Mouse (Mus musculus): Measurements from ENCODE around the gene Cobll1. TPM values are rescaled to one million over a fixed set of nuclear protein-coding genes. Genes with fewer than 3 reads are reported as not detected.

Cobll1 gene
- polyA plus RNA-seq, 1 experiment from 2014 or later: 1.7 TPM

DNA sequence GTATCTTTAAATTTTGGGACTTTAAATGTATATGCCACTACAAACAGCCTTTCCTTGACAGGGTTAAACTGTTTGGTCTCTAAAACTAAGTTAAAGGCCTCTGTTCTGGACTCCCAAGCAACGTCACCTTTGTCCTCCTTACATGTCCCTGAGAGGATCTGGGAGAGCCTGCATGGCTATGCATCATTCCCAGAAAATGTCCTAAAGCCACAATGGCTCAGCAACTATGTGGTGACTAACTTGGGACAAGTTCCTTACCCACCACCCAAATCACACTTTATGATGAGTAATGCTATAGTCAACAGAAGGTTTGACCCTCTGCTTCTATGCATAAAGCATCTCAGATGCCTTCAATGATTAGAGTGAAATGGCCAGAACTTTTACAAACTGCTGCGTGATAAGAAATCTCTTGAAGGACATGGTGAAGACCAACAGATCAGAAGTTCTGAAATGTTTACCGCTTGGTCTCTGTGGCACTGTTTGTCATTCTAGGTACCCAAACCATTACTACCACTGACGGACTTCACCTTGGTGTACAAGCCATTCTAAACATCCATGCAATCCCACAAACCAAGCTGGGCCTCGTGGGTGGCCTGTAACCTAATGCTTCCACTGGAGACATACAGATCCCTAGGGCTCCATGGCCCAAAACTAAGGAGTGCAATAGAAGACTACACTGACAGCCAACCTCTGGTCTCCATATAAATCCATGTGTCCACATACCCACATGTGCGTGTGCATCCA is 11.9 kb downstream of the Cobll1 start:
- no peak overlapping the region for H3K27ac ChIP-seq (replicated peaks)

DNA sequence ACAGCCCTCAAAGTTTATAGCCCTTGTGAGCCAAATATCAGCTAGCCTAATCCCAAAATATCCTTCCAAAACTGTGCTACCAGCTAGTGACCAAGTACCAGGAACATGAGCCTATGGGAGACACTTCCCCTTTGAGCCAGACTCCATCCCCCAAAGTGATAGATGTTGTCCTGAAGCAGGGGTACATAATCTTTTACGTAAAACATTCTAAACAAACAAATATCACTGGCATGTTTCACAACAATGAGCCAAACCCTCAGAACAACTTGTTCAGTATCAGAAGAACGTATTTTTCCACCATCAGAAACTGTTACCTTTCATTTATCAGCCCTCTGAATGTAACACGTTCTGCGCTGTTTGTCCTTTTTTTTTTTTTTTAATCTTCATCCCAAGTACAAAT is 12.7 kb downstream of the Cobll1 start:
- WGBS: 85% methylated on average over 4 of the region's 4 CpGs

More for the DNA sequence above, 11.9 kb downstream of the Cobll1 start:
- Histone ChIP-seq H3K4me1 (no peaks in the 10 kb centered on the region; the same call in 1 of the 2 replicates), H3K9me3 (replicated peaks) (no peaks in the 10 kb centered on the region), H3K36me3 (no peaks in the 10 kb centered on the region), H3K4me3 (no peak overlapping the region), H3K27me3 (ENCODE audit: low read depth, poor library complexity, severe bottlenecking) (no peaks in the 10 kb centered on the region)
- no peak for DNase-seq (ENCODE audit: low spot score)
- WGBS: 88% methylated on average over 6 of the region's 6 CpGs

DNA sequence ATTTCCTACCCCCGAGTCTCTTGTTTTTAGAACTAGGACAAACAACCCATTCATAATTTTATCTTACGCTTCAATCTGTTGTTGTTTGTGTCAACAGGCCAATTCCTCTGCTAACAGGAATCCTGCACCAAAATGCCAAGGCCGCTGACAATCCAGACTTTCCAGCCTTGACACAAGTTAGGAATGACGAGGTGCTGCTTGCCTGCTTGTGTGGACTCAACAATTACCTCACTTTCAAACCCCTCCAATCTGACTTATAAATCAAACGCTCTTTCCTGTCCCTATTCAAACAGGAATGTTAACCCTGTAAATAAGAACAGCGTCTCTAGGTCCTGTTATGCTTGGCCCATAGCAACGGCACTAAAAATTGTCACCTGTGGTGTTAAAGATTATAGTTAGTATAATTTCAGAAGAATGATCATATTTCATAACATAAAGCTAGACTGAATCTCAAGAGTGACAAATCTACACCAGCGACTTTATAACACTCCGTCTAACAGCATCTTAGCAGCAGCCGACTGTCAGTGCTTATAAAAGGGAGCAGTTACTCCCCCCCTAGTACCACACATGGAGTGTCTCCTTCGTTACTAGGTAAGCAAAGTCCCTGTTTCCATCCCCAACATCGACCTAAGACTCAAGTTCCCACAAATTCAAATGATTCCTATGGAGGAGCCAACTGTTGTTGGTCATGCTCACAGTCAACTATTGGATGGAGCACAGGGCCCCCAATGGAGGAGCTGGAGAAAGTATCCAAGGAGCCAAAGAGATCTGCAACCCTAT is 15.1 kb downstream of the Cobll1 start:
- H3K4me1 ChIP-seq: no peaks in the 10 kb centered on the region; the same call in 1 of the 2 replicates
- H3K4me3 ChIP-seq: no peak overlapping the region
- DNase-seq (ENCODE audit: low spot score): no peak
- H3K27ac ChIP-seq (replicated peaks): no peak overlapping the region
- WGBS: 90% methylated on average over 12 of the region's 12 CpGs
- H3K27me3 ChIP-seq (ENCODE audit: low read depth, poor library complexity, severe bottlenecking): no peaks in the 10 kb centered on the region
- H3K9me3 ChIP-seq (replicated peaks): no peaks in the 10 kb centered on the region
- no peaks in the 10 kb centered on the region for H3K36me3 ChIP-seq

More for the DNA sequence above, 12.7 kb downstream of the Cobll1 start:
- Histone ChIP-seq H3K27me3 (ENCODE audit: low read depth, poor library complexity, severe bottlenecking) (no peaks in the 10 kb centered on the region), H3K9me3 (replicated peaks) (no peaks in the 10 kb centered on the region), H3K4me3 (no peak overlapping the region), H3K4me1 (no peaks in the 10 kb centered on the region; the same call in 1 of the 2 replicates), H3K36me3 (no peaks in the 10 kb centered on the region), H3K27ac (replicated peaks) (no peak overlapping the region)
- no peak for DNase-seq (ENCODE audit: low spot score)

DNA sequence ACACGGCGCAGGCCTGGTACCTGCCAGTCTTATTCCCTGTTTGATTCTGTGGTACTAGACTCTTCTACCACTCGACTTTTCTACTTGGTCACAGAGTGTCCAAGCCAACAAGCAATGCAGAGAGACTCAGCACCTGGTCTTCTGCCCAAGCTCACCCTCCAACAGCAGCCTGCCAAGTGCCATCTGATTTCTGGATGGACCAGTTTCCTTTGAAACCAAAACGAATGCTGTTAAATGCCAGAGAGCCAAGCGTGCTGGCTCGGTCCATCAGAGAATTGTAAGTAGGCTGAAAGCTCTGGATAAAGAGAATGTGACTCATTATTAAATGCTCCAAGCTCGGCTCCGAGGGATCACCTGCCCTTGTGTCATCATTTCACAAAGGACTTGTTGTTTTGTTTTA is 16.2 kb downstream of the Cobll1 start:
- Histone ChIP-seq H3K27ac (replicated peaks) (no peak overlapping the region), H3K9me3 (replicated peaks) (no peaks in the 10 kb centered on the region), H3K4me1 (no peaks in the 10 kb centered on the region; the same call in 1 of the 2 replicates), H3K4me3 (no peak overlapping the region), H3K36me3 (no peaks in the 10 kb centered on the region), H3K27me3 (ENCODE audit: low read depth, poor library complexity, severe bottlenecking) (no peaks in the 10 kb centered on the region)
- no peak for DNase-seq (ENCODE audit: low spot score)
- 90% methylated on average over 8 of the region's 8 CpGs for WGBS

DNA sequence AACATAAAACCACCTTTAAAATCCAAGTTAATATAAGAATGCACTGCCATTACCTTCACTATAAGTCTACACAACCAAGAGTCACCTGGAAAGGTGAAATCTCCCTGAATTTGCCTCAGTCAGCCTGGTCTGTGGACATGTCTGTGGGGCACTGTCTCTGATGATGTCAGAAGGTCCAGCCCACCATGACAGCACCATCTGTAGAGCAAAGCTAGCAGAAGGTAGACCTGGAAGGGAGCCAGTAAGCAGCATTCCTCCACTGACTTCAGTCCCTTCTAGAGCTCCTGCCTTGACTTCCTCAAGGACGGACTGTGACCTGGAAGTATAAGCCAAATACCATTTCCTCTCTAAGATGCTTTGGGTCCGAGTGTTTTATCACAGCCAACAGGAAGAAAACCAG is 17.6 kb downstream of the Cobll1 start:
- no peaks in the 10 kb centered on the region for H3K9me3 ChIP-seq (replicated peaks)
- no peak overlapping the region for H3K4me3 ChIP-seq
- H3K36me3 ChIP-seq: no peaks in the 10 kb centered on the region
- no peak overlapping the region for H3K27ac ChIP-seq (replicated peaks)
- whole genome bisulfite sequencing: 95% methylated on average over 2 of the region's 2 CpGs
- no peak for DNase-seq (ENCODE audit: low spot score)
- H3K27me3 ChIP-seq (ENCODE audit: low read depth, poor library complexity, severe bottlenecking): no peaks in the 10 kb centered on the region
- no peaks in the 10 kb centered on the region; the same call in 1 of the 2 replicates for H3K4me1 ChIP-seq

DNA sequence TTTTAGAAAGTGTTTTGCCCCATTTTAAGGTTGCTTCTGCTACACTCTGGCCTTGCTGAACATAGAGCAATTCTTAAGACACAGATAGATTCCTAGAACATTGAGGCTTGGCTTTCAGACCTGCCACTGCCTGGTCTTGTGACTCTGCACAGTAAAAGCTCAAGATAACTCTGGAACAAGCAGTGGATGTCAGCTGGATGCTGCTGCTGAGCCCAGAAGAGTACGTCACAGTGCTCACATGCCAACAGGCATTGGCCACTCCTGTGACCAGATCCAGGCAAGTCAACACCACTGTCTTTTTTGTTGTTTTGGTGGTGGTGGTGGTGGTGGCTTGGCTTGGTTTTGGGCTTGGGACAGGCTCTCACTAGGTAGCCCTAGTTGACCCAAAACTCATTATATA is 18.6 kb downstream of the Cobll1 start:
- 89% methylated on average over 1 of the region's 1 CpGs for WGBS
- Histone ChIP-seq H3K36me3 (no peaks in the 10 kb centered on the region), H3K27ac (replicated peaks) (no peak overlapping the region), H3K4me1 (no peaks in the 10 kb centered on the region), H3K27me3 (ENCODE audit: low read depth, poor library complexity, severe bottlenecking) (no peaks in the 10 kb centered on the region), H3K4me3 (no peak overlapping the region), H3K9me3 (replicated peaks) (no peaks in the 10 kb centered on the region)
- DNase-seq (ENCODE audit: low spot score): no peak

DNA sequence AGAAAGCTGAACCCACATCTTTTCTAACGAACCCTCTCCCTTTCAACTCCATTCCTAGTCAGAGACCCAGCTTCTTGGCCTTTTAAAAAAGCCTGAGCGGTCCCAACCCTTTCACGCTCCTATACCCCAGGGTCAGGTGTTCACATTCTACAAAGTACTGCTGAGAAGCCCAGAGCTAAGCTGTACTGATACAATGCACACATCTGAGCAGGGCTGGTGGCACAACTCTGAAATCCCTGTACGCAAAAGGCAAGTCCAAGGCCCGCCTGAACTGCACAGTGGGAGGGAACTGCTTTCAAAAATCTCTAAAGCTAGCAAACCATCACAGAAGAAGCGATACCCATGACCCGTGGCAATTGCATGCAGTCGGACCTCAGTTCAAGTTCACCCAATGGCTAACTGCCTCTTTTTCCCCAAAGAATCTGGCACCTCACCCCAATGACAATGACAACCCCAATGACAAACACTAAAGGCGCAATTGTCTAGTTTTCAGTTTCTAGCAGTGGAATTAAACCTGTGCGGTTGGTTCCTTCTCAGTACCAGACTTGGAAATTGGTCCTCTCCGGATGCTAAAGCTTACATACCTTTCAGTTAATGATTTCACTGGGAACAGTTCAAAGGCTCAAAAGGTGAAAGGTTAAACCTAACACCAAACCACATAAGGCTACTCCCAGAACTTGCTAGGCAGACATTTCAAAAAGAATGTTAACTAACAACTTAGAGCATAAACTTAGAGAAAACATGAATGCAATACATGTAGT is 19.6 kb downstream of the Cobll1 start:
- WGBS: 82% methylated on average over 11 of the region's 11 CpGs
- no peaks in the 10 kb centered on the region for H3K4me1 ChIP-seq

DNA sequence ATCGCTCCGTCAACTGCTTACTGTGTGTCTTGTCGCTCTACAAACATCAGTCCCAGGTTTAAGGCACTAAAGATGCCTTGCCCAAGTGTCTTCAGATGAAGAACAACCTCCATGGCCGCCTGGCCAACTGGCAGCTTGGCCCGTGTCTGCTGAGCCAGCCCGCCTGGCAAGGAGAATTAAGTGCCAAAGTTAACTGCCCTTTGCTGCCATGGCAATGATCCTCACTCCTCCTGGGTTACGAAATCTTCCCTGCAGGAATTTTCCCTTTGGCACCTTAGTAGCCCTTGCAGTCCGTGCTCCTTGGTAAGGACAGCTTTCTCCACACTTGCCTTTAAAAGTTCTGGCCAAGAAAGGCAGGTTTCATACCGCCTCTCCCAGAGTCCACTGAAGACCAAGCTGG is 20.9 kb downstream of the Cobll1 start:
- Histone ChIP-seq H3K36me3 (no peaks in the 10 kb centered on the region), H3K27ac (replicated peaks) (no peak overlapping the region), H3K9me3 (replicated peaks) (no peaks in the 10 kb centered on the region), H3K27me3 (ENCODE audit: low read depth, poor library complexity, severe bottlenecking) (no peaks in the 10 kb centered on the region), H3K4me3 (no peak overlapping the region), H3K4me1 (no peaks in the 10 kb centered on the region)
- WGBS: 88% methylated on average over 9 of the region's 9 CpGs
- DNase-seq (ENCODE audit: low spot score): no peak

More for the DNA sequence above, 19.6 kb downstream of the Cobll1 start:
- H3K36me3 ChIP-seq: no peaks in the 10 kb centered on the region
- H3K9me3 ChIP-seq (replicated peaks): no peaks in the 10 kb centered on the region
- no peak overlapping the region for H3K27ac ChIP-seq (replicated peaks)
- H3K27me3 ChIP-seq (ENCODE audit: low read depth, poor library complexity, severe bottlenecking): no peaks in the 10 kb centered on the region
- DNase-seq (ENCODE audit: low spot score): no peak
- H3K4me3 ChIP-seq: no peak overlapping the region

DNA sequence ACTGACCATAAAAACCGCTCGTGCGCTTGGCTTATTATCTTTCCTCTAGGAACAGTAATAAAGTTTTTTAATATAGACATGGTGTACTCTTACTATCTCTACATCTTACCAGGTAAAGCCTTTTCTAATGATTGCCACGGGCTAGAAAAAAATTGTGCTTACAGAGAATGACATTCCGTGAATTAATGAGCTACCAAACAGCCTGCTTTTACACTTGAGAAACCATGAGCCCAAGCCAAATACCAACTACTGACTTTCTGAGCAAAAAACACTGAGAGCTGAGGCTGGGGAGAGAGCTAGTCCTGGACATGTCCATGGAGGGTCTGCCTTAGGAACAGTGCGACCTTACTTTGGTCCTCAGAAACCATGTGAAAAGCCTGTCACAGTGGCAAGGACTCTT is 21.5 kb downstream of the Cobll1 start:
- DNase-seq (ENCODE audit: low spot score): no peak
- WGBS: 92% methylated on average over 6 of the region's 6 CpGs
- Histone ChIP-seq H3K4me3 (no peak overlapping the region), H3K27me3 (ENCODE audit: low read depth, poor library complexity, severe bottlenecking) (no peaks in the 10 kb centered on the region), H3K36me3 (no peaks in the 10 kb centered on the region), H3K9me3 (replicated peaks) (no peaks in the 10 kb centered on the region), H3K27ac (replicated peaks) (no peak overlapping the region), H3K4me1 (no peaks in the 10 kb centered on the region)

DNA sequence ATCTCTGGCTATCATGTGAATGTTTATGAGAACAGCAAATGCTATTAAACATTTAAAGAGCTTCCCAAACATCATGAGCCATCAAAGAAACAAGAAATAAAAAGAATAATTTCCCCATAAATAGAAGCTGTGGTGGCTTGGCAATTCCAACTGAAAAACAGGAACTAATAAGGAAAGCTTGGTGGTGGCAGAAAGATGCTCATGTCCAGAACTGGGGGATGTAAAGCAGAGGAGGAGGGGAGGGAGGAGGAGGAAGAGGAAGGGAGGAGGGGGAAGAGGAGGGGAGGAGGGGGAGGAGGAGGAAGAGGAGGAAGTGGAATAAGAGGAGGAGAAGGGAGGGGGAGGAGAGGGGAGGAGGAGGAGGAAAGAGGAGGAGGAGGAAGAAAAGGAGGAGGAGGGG is 23.0 kb downstream of the Cobll1 start:
- H3K4me3 ChIP-seq: no peak overlapping the region
- H3K27ac ChIP-seq (replicated peaks): no peak overlapping the region
- no peaks in the 10 kb centered on the region for H3K27me3 ChIP-seq (ENCODE audit: low read depth, poor library complexity, severe bottlenecking)
- no peak for DNase-seq (ENCODE audit: low spot score)
- H3K36me3 ChIP-seq: no peaks in the 10 kb centered on the region
- no peaks in the 10 kb centered on the region for H3K9me3 ChIP-seq (replicated peaks)
- no peaks in the 10 kb centered on the region for H3K4me1 ChIP-seq

DNA sequence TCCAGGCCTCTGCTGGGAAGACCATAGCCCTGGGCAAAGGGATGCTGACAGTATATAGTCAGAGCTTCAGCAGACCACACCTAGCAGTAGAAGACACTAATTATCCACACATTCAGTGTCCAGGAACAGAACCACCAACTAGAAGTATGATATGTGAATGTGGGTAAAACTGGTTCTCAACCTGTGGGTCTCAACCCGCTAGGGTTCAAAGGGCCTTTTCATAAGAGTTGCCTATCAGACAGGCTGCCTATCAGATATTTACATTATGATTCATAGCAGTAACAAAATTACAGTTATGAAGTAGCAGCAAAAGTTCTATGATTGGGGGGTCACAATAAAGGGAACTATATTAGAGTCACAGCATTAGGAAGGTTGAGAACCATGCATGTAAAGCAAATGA is 24.6 kb downstream of the Cobll1 start:
- no peak overlapping the region for H3K27ac ChIP-seq (replicated peaks)
- H3K4me3 ChIP-seq: no peak overlapping the region
- WGBS: 94% methylated on average over 1 of the region's 1 CpGs
- H3K4me1 ChIP-seq: peaks cover 4% of the 10 kb centered on the region
- no peaks in the 10 kb centered on the region for H3K9me3 ChIP-seq (replicated peaks)
- no peaks in the 10 kb centered on the region for H3K36me3 ChIP-seq
- H3K27me3 ChIP-seq (ENCODE audit: low read depth, poor library complexity, severe bottlenecking): no peaks in the 10 kb centered on the region
- DNase-seq (ENCODE audit: low spot score): no peak

DNA sequence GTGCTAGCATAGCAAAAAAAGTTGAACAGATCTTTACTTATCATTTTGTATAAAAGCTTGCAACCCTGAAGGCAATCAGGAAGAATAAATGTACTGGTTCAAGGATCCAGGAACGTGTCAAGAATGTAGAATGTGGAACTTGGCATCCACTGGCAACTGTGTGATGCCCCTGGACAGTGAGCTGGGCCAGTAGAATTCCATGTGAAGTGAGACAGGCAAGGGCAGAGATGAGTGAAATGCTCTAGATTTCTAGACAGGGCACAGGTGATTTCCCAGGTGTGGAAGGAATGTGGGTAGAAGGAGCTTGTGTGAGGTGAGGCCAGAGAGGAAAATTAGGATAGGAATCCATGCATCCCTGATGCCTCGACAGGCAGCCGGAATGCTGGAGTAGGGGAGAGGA is 25.5 kb downstream of the Cobll1 start:
- Histone ChIP-seq H3K27me3 (ENCODE audit: low read depth, poor library complexity, severe bottlenecking) (no peaks in the 10 kb centered on the region), H3K36me3 (no peaks in the 10 kb centered on the region), H3K9me3 (replicated peaks) (no peaks in the 10 kb centered on the region), H3K27ac (replicated peaks) (no peak overlapping the region), H3K4me1 (peaks cover 4% of the 10 kb centered on the region), H3K4me3 (no peak overlapping the region)
- WGBS: 91% methylated on average over 3 of the region's 3 CpGs
- no peak for DNase-seq (ENCODE audit: low spot score)
